Comparison of ENCODE assay signal across 12 mouse cellular contexts in the genomic region with DNA sequence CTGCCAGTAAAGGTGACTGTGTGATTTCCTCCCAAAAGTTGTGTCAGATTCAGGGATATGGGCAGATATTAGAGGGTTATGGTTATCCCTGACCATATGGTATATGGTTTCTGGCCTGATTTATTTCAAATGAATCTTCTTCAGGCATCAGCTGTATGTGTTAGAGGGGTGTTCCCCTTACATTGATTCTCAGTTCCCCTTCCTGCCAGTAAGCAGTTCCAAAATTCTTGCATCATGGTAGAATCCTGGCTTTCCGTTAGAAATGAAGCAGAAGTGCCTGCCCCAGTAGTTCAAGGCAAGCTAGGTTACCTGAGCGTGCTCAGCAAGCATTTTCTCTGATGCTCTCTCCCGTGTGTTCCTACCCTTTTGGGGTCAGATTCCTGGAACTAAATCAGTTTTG.
"Had no signal": no experiment of that assay in that cellular context is flagged by ENCODE, and none has a peak within 500 bp of the region (broad histone marks: within the 10 kb centered on the region; RNA-seq: fewer than 3 reads in every experiment).

No protein-coding gene starts in this region.

- H3K9ac ChIP-seq: intestine, embryonic 15.5 days; liver, embryonic 14.5 days; lung, embryonic 15.5 days; midbrain, embryonic 13.5 days; neural tube, embryonic 15.5 days had no signal

- DNase-seq: kidney, adult 18-20 months; kidney, postnatal 14 days; lung, postnatal 36 days; retina, postnatal 1 day; thymus, postnatal 4 days had no signal

- H3K4me2 ChIP-seq: intestine, embryonic 15.5 days; lung, embryonic 15.5 days; midbrain, embryonic 13.5 days; neural tube, embryonic 15.5 days had no signal

- H3K4me3 ChIP-seq: intestine, embryonic 15.5 days; limb, embryonic 10.5 days; lung, embryonic 15.5 days; midbrain, embryonic 13.5 days; myocyte; neural tube, embryonic 15.5 days had no signal

- H3K4me1 ChIP-seq: intestine, embryonic 15.5 days; limb, embryonic 10.5 days; midbrain, embryonic 13.5 days; neural tube, embryonic 15.5 days had no signal

- H3K27ac ChIP-seq: intestine, embryonic 15.5 days; limb, embryonic 10.5 days; liver, embryonic 14.5 days; lung, embryonic 15.5 days; midbrain, embryonic 13.5 days; neural tube, embryonic 15.5 days had no signal

- H3K36me3 ChIP-seq: intestine, embryonic 15.5 days; limb, embryonic 10.5 days; lung, embryonic 15.5 days; midbrain, embryonic 13.5 days; neural tube, embryonic 15.5 days had no signal

- H3K9me3 ChIP-seq: intestine, embryonic 15.5 days; limb, embryonic 10.5 days; lung, embryonic 15.5 days; midbrain, embryonic 13.5 days; neural tube, embryonic 15.5 days had no signal

- ATAC-seq: intestine, embryonic 15.5 days; midbrain, embryonic 13.5 days had no signal

- H3K27me3 ChIP-seq: intestine, embryonic 15.5 days; lung, embryonic 15.5 days; midbrain, embryonic 13.5 days; neural tube, embryonic 15.5 days had no signal
